Mouse (Mus musculus): ENCODE measurements around the gene Tmem189.

DNA sequence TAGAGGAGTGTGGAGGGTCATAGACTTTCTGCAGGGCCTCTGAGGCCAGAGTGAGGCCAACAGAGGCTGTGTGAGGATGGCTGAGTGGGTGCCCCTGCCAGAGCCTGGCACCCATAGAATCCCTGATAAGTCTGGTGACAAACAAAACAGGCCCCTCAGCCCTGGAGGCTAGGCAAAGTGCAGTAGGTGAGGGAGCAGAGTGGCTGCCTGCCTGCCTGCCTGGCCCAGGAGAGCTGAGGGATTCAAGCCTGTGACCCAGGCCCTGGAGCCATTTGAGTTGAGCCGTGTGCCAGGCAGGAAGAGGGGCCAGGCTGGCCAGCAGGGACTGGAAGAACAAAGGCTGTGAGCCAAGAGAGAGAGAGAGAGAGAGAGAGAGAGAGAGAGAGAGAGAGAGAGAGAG, 4.6 kb upstream of the Tmem189 start:
- TF ChIP-seq UBTF (IDR thresholded peaks at IDR 0.05; ENCODE audit: borderline replicate concordance, insufficient read depth, low read depth, low read length) (no peak), RAD21 (IDR thresholded peaks at IDR 0.05; ENCODE audit: low read depth, low read length) (no peak), MXI1 (IDR thresholded peaks at IDR 0.05; ENCODE audit: low read depth, low read length) (no peak), MAX (IDR thresholded peaks at IDR 0.05; ENCODE audit: low read length) (no peak), NRF1 (IDR thresholded peaks at IDR 0.05; ENCODE audit: insufficient read depth, low read depth, low read length, poor library complexity, severe bottlenecking) (no peak), CTCF (IDR thresholded peaks at IDR 0.05 in 2 of 3, conservative IDR thresholded peaks at IDR 0.05 in 1 of 3; ENCODE audit: control insufficient read depth in 1 of 3, insufficient read depth in 1 of 3, low read depth in 2 of 3, low read length in 3 of 3, poor library complexity in 1 of 3, severe bottlenecking in 1 of 3) (no peak), GATA1 (IDR thresholded peaks at IDR 0.05; ENCODE audit: low read depth, low read length) (no peak), TAL1 (IDR thresholded peaks at IDR 0.05; ENCODE audit: low read length) (no peak)

All from MEL (cell line).